Mouse (Mus musculus): ENCODE measurements at regions not wholly inside any gene's neighbourhood (a gene's known extent, or its start where the extent isn't known, plus 50 kb on each side); places are given as distances from the start of the nearest gene placed in this dataset.

- DNase-seq (ENCODE audit: low spot score in 2 of 2): no peak
These were observed 613.0 kb downstream of the Nfib start for GRCm38 (mm10) chr4:82092296-82093230.

- no peak for DNase-seq (ENCODE audit: low spot score in 2 of 2)
These were observed 615.9 kb downstream of the Nfib start for GRCm38 (mm10) chr4:82089657-82090056.

GRCm38 (mm10) chr4:82083519-82083918 is 622.0 kb downstream of the Nfib start:
- DNase-seq (ENCODE audit: low spot score in 2 of 2): no peak

- DNase-seq (ENCODE audit: low spot score in 2 of 2): no peak
These were observed 625.4 kb upstream of the Mpdz start for GRCm38 (mm10) chr4:82068050-82068449.

GRCm38 (mm10) chr4:82065641-82066358 is 623.2 kb upstream of the Mpdz start:
- no peak for DNase-seq (ENCODE audit: low spot score in 2 of 2)

GRCm38 (mm10) chr4:82062726-82063125 is 620.1 kb upstream of the Mpdz start:
- no peak for DNase-seq (ENCODE audit: low spot score in 2 of 2)

- DNase-seq (ENCODE audit: low spot score in 2 of 2): no peak
These were observed 614.1 kb upstream of the Mpdz start for GRCm38 (mm10) chr4:82056671-82057070.

GRCm38 (mm10) chr4:82048171-82048570 is 605.6 kb upstream of the Mpdz start:
- DNase-seq (ENCODE audit: low spot score in 2 of 2): no peak

GRCm38 (mm10) chr4:82037473-82037872 is 594.9 kb upstream of the Mpdz start:
- DNase-seq (ENCODE audit: low spot score in 2 of 2): no peak

- DNase-seq (ENCODE audit: low spot score in 2 of 2): no peak
These were observed 592.6 kb upstream of the Mpdz start for GRCm38 (mm10) chr4:82035074-82035703.

GRCm38 (mm10) chr4:82029237-82029636 is 586.6 kb upstream of the Mpdz start:
- DNase-seq (ENCODE audit: low spot score in 2 of 2): no peak

- DNase-seq (ENCODE audit: low spot score in 2 of 2): no peak
These were observed 584.8 kb upstream of the Mpdz start for GRCm38 (mm10) chr4:82027447-82027881.

- no peak for DNase-seq (ENCODE audit: low spot score in 2 of 2)
These were observed 558.8 kb upstream of the Mpdz start for GRCm38 (mm10) chr4:82001406-82001732.

- DNase-seq (ENCODE audit: low spot score in 2 of 2): no peak
These were observed 558.2 kb upstream of the Mpdz start for GRCm38 (mm10) chr4:82000590-82001405.

- peak; percentile 37 to 42 for DNase-seq (ENCODE audit: low spot score in 2 of 2)
These were observed 557.2 kb upstream of the Mpdz start for GRCm38 (mm10) chr4:81999654-82000314.

- DNase-seq (ENCODE audit: low spot score in 2 of 2): no peak
These were observed 556.5 kb upstream of the Mpdz start for GRCm38 (mm10) chr4:81999093-81999492.

GRCm38 (mm10) chr4:81996445-81996844 is 553.8 kb upstream of the Mpdz start:
- no peak for DNase-seq (ENCODE audit: low spot score in 2 of 2)

GRCm38 (mm10) chr4:81995243-81995642 is 552.6 kb upstream of the Mpdz start:
- no peak for DNase-seq (ENCODE audit: low spot score in 2 of 2)

GRCm38 (mm10) chr4:81988796-81989195 is 546.2 kb upstream of the Mpdz start:
- no peak for DNase-seq (ENCODE audit: low spot score in 2 of 2)

GRCm38 (mm10) chr4:81986616-81987015 is 544.0 kb upstream of the Mpdz start:
- no peak for DNase-seq (ENCODE audit: low spot score in 2 of 2)

- DNase-seq (ENCODE audit: low spot score in 2 of 2): no peak
These were observed 539.2 kb upstream of the Mpdz start for GRCm38 (mm10) chr4:81981811-81982210.

Data from frontal cortex, postnatal 14 days (tissue).